Mouse (Mus musculus): ENCODE measurements around the gene Scgb1c1.
"Not testable (repeated sequence)": the region's sequence is repeated elsewhere in the genome, so short reads cannot be mapped to it uniquely, and the experiment has no call there.

Scgb1c1 gene

DNA sequence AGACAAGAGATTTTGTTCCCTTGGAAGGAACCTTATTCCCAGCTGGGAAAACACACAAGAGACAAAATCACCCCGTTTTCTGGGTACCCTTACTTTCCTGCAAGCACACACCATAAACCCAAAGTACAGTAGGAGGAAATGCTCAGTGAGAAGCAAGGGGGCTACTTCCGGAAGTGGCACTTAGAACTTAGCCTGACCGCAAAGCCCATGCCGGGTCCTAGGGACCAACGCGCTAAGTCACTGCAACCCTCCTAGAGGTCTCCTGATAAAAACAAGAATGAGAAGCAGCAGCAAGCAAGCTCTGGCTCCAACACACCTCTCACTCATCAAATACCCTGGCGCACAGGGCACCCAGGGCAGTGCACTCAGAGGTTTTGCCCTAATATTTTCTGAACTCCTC, 34.0 kb downstream of the Scgb1c1 start:
- in situ Hi-C loops (cut with MboI, MseI), result no loop called here

DNA sequence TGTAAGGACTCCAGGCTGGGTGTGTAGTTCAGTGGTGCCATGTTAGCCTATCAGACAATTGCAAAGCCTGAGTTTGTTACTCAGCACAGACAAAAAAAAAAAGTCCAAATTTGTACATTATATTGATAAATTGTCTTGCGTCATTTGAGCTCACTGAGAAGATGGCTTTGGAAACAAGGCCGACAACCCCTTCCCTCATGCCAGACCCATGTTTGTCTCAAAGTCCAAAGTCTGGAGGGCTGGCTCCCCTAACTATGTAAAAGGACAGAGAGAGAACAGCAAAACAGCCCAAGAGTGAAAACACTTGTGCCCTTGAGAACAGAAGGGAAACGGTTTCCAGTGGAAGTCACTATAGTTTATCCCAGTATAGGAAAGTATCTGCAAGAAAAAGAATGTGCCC, 35.1 kb downstream of the Scgb1c1 start:
- in situ Hi-C loops (cut with MboI, MseI), result no loop called here

- in situ Hi-C loops (cut with MboI, MseI), result no loop called here
Observed at GRCm38 (mm10) chr7:140880865-140881515, 35.6 kb downstream of the Scgb1c1 start.

DNA sequence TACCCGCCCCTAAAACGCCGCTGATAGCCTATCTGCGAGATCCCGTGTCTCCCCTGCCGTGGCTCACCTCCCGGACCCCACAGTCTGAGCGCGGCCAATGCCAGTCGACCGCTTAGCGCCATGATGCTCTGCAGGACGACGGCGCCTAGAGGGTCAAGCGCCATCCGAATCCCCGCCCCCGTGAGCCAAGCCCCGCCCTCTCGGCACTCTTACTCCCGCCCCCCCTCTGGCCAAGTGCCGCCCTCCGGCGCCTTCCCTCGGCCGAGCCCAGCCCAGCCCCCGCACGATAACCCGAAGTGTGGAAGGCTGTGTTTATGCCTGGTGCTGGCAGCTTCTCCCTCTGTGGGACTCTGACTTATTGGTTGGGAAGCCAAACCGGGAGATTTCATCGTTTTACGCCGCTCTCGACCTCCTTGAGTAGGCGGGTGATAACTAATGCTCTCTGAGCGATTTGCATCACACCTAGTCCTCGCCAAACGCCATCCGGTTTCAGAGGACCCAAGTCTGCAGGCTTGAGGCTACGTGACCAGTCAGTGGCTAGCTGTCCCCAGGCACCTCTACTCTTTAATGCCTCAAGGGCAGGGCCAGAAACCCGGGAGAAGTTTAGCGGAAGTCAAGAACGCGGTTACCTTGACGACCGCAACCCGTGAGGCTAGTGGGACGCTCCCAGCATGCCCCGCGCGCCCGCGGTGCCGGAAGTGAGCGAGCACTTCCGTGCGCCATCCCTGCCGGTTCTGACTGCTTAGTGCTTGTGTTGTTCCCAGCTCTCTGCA, 36.5 kb downstream of the Scgb1c1 start, which contains the start of the genes Psmd13 and Sirt3:
TSS of gene Psmd13 (plus strand) at position 273 of the 773 bp plus-strand sequence.
TSS of gene Sirt3 (minus strand) at position 614 of the 773 bp plus-strand sequence.
- in situ Hi-C loops (cut with MboI, MseI), result no loop called here

- in situ Hi-C loops (cut with MboI, MseI), result no loop called here
Observed at GRCm38 (mm10) chr7:140882469-140882803, 37.1 kb downstream of the Scgb1c1 start.

DNA sequence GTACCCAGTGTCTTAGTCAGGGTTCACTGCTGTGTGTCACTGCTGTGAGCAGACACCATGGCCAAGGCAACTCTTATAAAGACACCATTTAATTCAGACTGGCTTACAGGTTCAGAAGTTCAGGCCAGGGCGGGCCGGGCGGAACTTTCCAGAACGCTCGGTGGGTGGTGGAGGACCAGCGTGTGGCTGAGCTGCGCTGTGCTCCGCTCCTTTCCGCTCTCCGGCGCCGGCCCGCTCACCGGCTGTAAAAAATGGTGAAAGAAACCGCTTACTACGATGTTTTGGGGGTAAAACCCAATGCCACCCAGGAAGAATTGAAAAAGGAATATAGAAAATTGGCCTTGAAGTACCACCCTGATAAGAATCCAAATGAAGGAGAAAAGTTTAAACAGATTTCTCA, 45.3 kb downstream of the Scgb1c1 start:
- in situ Hi-C loops (cut with MboI, MseI), result not testable (repeated sequence)

GRCm38 (mm10) chr7:140894031-140894430, 48.7 kb downstream of the Scgb1c1 start:
- in situ Hi-C loops (cut with MboI, MseI), result no loop called here

DNA sequence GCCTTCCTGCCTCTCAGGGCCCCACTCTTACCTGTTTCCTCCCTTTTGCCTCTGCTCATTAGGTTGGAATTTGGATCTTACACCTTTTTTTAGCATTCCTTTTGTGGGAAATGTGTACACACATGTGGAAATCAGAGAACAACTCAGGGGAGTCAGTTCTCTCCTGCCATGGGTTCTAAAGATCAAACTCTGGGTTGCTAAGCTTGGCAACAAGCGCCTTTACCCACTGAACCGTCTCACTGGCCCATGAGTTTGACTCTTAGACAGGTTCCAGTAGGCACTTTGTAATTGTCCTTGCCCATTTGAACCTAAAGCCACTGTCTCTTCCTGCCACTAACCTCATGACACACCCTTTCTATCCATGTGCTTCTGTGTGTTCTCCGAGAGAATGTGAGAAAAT, 49.3 kb downstream of the Scgb1c1 start:
- in situ Hi-C loops (cut with MboI, MseI), result no loop called here
